Mouse (Mus musculus): ENCODE data around the gene Hhipl2.
A peak's percentile ranks its signal among the peaks of the same experiment; 100 is the strongest.
"Not testable (repeated sequence)": the region's sequence is repeated elsewhere in the genome, so short reads cannot be mapped to it uniquely, and the experiment has no call there.

Hhipl2 gene

DNA sequence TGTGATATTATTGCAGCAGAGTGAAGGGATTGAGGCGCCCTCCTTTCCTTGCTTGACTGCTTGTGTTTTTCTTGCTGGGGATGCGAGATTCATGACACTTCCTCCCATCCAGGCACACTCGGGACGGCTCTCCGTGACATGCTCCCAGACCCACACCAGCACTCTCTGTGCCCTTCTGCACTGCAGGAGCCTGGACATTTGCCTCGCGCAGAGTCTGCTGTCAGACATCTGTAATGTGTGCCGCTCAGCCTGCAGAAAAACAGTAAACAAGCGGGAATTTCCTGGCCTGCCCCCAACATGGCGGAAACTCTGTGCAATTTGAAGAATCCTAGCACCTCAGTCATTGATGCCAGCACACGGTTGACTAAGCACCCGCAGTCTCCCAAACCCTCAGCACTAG is at the start of gene Hhipl2:
Gene Hhipl2, plus strand, starts transcription at position 343 of the 400 bp plus-strand sequence.
- no peak for DNase-seq

DNA sequence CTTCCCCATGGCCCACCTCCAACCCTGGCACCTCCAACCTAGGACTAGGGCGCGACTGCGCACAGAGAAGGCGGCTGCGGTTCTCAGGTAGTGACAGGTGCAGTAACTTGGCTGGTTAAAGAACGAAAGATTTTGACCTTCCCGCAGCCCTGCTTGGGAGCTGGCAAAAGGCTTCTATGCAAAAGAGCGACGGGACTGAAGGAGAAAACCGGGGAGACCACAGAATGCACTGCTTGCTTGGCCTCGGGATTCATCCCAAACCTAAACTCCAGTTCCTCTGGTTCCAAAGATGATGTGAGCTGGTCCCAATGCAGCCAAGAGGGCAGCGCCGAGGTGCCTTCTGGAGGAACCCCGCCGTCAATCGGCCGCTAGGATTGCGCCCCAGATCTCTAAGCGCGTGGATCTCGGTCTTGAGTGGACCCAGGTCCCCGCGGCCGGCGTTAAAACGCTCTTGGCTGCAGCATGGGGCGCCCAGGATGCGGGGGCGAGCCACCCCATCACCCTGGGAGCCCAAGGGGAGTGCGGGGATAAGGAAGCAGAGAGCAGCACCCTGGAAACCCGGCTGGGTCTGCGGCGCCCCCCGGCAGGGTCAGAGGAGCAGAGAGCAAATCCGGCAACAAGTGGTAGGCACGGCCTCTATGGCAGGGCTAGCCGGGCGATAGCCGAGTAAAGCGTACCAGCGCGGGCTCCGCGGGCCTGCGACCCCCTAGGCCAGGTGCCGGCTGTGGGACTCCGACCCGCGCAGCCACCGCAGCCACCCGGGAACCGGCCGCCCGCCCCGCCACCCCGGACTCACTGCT is 49.2 kb upstream of the Hhipl2 start:
- DNase-seq = peak; percentile 28

DNA sequence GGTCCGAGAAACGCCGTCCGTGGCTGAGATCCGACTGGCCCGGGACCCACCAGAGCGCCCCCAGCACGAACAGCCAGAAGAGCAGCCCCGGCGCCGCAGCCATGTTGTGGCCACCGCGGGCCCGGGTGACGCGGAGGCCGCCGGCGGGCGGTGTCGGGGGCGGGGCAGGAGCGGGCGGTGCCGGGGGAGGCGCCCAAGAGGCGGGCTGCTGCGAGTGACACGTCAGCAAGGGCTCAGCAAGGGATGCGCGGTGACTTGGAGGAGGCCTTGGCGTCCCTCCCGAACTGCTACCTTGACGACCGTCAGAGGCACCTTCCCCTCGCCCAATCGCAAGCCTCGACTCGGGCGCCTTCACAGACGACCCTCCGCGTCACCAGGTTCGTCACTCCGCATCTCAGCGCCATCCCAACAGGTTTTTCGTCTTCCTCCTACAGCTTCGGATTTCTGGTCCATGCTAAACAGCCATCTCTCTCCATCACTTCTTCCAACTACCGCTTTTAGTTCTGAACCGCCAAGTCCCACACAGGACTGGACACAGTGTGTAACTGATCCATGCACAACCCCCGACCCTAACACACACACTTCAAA is 48.5 kb upstream of the Hhipl2 start, which contains the start of gene Mia3:
Gene Mia3, minus strand, starts transcription at position 127 of the 588 bp plus-strand sequence.
- peak; percentile 99 for DNase-seq

DNA sequence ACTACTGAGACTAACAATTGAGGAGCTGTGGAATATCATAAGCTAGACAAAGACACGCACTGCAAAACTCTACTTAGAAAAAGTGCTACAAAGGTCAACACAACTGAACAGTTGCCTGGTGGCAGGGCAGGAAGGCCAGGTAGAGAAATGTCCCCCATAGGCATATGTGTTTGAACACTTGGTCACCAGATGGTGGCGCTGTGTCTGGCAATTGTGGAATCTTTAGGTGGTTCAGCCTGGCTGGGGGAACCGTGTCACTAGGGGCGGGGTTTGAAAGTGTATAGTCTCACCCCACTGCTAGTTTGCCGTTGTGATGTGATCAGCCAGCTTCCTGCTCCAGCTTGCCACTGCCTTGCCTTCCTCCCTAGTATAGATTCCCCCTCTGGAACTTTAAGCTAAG is 43.3 kb upstream of the Hhipl2 start:
- no peak for DNase-seq

DNA sequence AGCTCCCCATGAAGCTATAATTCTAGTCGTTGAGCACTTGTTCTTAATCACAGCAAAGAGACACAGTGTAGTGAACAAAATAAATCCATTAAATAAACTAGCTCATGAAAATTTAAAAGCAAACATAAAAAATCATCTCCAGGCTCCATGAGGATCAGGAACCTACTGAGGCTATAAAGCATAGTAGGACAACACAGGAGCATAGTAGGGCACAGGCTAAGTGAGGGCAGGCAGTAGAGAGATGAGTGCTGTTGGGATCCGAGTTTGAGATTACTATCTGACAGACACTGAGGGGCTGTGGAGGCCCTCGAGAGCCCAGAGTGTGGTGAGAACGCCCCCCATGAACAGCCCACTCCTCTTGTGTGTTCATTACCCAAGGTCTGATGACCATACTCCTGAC is 41.0 kb upstream of the Hhipl2 start:
- DNase-seq = no peak

DNA sequence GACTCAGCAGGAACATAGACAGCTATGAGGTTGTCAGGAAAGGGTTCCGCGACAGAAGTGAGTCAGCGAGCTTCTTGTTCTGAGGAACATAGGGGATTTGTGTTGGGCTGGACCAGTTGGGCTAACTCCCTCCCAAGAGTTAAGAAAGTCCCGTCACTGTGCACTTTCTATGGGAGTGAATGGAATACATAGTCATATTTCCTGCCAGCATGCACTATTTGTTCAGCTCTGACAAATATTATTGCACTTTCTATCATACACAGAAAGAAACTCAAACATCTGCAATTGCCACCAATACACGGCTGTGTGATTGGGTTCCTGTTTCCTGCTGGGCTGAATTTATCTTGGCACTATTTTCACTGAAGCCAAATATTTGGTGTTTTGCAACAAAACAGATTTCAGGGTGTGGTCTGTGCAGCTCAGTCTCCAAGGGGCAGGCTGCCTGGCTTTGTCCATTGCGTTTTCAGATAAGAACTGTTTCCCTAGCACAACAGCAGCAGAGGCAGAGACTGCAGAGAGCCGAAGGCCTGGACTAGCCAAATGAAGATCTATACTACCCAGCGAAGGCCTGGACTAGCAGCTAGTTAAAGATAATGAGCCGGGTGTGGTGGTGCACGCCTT is 39.6 kb upstream of the Hhipl2 start:
- DNase-seq = no peak

DNA sequence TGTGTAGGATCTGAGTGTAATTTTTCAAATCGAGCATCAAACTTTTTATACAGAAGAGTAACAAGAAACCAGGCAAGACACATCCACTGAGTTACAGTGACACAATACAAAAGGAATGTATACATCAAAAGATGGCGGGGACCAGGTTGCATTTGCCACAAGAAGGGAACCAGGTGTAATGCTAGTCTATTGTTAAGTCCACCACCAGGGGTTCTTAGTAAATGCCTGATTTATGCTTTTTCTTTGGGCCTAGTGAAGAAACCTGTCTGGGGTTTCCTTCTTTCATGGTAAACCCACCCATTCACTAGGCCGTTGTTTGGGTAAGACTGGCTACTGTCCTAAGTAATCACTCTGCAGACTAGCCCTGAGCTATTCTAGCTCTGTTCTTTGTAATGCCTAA is 38.6 kb upstream of the Hhipl2 start:
- not testable (repeated sequence) for DNase-seq

DNA sequence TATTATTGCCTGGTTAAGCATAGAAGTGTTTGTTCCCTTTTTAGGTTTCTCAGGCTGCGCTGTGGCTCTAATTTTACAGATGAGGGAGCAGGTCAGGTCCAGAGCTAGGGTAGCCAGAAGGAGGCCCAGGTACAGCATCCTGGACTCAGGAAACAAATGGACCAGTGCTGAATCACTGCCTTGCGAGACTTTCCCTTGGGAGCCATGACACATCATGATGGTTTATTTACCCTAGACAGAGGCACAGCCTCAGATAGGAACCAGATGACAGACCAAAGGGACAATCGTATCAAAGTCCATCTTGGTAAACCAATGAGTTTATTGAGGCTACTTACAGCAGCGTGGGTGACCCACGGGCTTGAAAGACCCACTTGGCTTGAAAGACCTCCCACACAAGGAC is 36.2 kb upstream of the Hhipl2 start:
- no peak for DNase-seq

DNA sequence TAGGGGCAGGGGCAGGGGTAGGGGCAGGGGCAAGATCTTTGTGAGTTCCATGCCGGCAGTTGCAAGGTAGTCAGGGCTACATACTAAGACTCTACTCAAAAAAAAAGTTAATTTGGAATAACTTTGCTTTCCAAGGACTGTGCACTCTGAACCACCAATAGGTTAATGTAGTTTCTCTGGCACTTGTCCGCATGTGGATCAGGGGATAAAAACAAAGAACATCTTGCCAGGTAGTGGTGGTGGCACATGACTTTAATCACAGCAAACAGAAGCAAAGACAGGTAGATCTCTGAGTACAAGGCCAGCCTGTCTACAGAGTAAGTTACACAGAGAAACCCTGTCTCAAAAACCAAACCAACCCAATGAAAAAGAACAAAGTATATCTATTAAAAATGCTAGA is 35.4 kb upstream of the Hhipl2 start:
- no peak for DNase-seq

DNA sequence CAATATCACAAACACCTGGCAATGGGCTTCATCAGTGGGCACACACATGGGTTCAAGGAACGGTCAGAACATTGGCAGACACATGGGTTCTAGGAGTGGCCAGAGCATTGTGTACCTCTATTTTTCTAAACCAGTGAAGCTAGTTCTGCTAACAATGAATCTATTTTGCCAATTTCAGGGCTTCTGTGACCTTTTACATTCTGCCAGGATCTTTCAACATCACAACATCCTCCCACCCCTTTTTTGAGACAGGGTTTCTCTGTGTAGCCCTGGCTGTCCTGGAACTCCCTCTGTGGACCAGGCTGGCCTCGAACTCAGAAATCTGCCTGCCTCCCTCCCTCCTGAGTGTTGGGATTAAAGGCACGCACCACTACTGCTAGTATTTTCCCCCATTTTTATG is 30.6 kb upstream of the Hhipl2 start:
- not testable (repeated sequence) for DNase-seq

DNA sequence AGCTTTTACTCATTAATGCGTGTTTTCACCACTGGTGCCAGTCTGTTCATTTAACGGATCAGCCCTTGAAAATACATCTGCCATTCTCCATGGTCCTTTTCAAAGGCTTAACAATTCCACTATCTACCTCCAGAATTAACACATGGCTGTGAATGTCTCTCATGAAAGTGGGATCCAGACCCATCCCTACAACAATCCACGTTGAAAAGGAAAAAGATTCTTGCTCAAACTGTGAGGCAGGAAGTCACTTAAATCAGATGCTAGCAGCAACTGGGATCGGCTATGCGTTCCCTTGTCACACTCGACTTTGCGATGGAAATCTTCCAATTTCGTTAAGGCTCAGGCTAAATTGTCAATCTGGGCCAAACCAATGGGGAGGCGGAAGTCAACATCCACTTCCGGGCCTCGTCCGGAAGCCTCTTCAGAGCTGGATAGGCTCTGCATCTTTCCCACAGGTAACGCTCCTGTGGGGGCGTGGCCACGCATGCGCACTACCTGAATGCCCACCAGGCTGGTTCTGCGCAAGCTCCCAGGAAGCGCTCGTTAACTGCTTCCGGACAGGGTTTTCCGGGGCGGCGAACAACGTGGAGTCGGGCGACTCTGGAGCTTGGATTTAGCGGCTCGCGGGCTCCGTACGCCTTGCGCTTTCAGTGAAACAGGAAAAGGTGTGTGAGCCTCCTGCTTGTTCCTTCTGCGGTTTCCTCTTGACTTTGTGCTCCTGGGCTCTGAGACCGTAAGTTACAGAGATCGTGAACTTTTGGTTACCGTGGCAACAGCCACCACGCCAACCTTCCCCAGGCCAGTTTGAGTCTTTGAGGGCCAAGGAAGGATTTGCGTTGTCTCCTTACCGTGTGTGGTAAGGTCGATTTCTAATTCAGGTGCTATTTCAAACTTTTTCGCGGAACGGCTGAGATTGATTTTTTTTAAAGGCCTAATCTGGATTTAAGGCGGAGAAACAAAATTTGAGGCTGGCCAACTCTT is 29.3 kb upstream of the Hhipl2 start, which contains the start of gene Taf1a:
Gene Taf1a, plus strand, starts transcription at position 556 of the 981 bp plus-strand sequence.
- peak; percentile 95 for DNase-seq

DNA sequence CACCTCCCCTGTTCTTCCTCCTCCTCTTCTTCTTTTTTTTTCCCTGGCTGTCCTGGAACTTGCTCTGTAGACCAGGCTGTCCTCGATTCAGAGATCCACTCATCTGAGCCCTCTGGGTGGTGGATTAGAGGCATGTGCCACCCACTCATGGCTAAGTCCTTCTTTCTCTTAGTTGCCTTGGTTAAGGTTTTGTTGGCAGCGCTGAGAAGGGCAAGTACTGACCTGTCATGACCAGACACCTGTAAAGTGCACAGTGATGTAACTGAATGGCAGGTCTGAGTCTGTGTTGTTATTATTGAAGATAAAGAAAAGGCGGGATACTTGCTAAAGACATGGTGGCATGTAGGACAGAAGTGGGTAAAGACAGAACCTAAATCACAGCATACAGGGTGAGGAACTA is 14.6 kb upstream of the Hhipl2 start:
- no peak for DNase-seq

DNA sequence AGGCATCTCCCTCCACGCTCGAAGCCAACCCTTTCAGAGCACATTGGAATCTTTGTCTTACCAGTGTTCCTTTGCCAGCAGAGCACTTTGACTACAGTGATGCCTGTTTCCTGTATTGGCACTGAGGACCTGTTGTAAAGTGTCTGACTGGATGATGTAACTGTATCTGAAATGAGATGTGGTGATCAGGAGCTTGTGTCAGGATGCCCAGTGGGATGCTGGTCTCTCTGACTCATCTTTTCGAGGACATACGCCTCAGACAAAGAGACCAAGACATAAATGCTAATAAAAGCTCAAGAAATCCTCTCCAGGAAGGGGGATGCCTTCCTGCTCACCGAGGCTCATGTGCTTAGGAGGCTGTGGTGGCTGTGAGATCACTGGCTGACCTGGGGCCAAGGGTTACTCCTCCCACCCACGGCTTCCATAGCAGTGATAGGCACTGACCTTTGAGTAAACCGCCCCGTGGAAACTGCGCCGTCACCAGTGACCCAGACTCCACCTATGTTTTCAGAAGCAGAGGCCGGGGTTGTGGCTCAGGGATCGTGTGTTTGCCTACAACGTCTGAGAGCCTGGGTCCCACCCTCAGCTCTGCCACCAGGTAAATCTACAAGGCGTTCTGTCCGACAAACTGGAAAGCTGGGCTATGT is 3.8 kb upstream of the Hhipl2 start:
- DNase-seq = no peak

DNA sequence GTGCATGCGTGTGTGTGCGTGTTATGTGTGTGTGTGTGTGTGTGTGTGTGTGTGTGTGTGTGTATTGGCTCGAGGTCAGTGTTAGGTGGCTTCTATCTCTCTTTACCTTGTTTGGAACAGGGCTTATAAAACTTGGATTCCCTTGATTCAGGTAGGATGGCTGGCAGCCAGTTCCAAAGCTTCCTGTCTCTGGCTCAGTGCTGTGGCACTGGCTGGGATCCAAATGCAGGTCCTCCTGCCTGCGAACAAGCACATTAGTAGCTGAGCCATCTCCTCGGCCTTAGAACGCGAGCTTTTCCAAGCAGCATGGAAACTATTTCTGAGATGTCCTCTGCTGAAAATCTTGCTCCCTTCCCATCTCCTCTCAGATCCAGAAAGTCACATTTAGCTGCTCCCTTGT is 1.7 kb downstream of the Hhipl2 start:
- DNase-seq = no peak

DNA sequence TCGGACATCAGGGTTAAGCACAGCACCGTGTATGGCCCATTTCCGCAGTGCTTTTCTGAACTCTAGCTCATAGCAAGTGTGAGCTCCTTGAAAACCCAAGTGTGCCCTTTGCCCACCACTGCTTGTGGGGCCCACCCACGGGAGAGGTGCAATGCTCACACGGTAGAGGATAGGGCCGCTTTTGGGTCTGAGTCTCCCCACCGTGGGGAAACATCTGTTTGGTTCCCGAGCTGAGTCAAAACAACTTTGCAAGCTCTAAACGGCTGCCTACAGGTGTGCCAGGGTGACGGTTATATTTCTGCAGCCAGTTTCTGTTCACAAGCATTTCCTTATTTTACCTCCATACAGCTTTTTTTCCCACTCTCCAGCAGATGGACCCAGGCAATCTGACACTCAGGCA is 2.3 kb downstream of the Hhipl2 start:
- DNase-seq = no peak

DNA sequence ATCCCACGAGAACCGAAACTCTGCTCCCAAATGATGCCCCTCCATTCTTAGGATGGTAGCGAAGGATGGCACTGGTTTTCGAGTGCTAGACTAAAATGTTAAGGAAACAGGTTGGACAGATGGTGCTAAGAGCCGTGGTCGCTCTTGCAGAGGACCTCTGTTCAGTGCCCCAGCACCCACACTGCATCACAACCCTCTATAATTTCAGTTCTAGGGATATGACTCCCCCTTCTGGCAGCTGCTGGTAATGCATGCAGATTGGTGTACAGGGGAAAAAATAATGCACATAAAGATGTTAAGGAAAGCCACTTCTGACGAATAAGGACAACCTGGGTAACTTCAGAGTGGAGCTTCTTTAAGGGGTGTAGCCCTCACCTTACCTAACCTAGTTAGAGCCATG is 6.1 kb downstream of the Hhipl2 start:
- no peak for DNase-seq

DNA sequence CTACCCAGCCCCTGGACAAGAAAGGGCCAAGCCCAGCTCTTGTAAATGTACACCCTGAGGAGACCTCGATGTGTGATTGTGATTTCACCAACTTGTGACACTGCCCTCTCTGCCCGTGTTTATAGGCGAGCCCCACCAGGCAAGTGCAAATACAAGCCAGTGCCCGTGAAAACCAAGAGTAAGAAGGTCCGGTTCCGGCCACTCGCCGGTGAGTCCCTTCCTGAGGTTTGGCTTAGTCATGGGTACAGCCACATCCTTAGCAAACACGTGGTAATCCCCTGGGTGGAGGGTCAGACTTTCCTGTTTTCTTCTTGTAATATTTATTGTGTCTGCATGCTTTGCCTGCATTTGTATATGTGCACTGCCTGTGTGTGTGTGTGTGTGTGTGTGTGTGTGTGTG is 16.9 kb downstream of the Hhipl2 start:
- DNase-seq = no peak

DNA sequence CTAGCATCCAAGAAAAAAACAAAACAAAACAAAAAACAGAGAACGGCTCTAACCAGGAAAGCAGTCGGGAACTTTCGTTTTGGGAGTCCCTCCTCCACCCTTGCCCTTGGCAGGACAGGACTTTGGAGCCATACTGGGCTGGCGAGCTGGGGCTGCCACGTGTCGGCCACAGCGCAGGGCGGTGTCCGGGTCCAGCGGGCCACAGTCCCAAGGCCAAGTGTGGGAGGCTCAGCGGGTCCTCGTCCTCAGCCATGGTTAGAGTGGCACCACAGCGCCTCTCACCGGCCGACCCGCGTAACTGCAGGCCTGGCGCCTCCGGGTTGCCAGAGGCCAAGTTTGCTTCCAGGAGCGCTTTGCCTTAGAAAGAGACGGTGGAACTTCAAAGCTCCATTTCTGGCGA is 21.0 kb downstream of the Hhipl2 start:
- peak; percentile 31 for DNase-seq

DNA sequence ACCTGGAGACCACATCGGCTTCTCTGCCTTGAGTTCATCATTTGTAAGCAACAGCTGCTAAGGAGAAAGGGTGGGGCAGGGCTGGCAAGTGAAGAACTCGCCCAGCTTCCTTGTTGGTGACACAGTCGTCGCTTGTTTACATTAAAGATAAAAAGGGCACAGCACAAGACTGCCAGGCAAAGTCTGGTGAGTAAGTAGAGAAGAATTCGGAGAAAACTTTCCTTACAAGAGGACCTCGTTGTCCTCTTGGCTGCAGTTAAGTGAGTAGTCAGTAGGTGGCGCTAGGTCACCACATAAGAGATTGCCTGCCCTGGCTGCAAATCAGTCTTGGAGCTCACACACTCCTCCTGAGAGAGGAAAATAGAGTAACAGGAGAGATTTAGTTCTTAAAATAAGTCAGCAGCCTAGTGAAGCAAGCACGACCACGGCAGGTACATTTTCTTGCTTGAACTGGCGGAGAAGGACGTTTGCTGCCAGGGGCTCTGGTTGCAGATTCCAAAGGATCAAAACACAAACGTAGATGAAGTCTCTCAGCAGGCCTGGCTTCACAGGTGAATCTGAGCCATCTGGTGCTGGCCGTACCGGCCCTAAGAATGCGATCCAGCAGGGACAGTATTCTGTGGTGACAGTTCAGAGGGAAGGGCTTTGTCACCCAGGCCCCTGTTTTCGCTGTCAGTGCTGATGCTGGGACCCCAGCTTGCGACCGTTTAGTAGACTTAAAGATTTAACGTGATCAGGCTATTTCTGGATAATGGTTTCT is 24.2 kb downstream of the Hhipl2 start:
- peak; percentile 72 for DNase-seq

DNA sequence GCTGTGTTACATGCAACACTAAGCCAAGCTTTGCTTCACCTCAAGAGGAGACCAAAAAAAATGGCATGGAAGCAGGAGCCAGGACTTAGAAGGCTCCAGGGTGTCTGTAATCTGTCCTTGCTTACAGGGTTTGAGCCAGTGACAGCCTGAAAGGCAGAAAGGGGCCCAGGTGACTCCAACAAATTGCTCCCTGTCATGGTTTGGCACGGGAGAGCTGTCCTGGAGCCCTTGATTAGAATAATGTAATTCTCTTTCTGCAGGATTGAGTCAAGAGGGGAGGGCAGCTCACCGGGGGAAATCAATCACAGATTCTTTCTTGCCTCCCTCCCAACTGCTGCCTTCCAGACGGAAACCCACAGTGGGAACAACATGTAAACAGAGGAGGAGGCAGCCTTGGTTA is 35.1 kb downstream of the Hhipl2 start:
- no peak for DNase-seq

All from right cerebral cortex, adult 18-20 months (tissue).